Mouse (Mus musculus): ENCODE measurements around the gene Mef2d. TPM values are rescaled to one million over a fixed set of nuclear protein-coding genes. Genes with fewer than 3 reads are reported as not detected.

The Mef2d gene
- total RNA-seq, 2 experiments from 2014 or later = 174 to 196 TPM

DNA sequence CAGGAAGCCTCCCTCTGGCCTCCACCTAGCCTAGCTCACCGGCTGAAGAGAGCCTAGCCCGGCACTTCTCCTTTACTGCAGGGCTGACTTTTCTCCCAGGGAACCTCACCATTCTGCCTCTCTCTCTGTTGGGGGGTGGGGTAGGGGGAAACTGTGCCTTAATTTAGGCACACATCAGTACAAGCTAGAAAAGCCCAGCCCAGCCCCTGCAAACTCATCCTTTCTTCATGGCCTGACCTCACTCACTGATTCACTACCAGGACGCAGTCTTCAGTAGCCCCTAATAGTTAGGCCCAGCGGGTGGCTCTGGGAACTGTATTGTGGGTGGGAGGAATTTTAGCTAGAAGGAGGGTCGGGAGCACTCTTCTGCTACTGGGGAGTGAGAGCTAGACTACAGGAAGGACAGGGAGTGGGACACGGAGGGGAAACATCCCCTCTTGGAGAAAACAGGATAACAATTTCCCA lies 7.4 kb downstream of the Mef2d start:
- no peak for DNase-seq (ENCODE audit: low spot score)

DNA sequence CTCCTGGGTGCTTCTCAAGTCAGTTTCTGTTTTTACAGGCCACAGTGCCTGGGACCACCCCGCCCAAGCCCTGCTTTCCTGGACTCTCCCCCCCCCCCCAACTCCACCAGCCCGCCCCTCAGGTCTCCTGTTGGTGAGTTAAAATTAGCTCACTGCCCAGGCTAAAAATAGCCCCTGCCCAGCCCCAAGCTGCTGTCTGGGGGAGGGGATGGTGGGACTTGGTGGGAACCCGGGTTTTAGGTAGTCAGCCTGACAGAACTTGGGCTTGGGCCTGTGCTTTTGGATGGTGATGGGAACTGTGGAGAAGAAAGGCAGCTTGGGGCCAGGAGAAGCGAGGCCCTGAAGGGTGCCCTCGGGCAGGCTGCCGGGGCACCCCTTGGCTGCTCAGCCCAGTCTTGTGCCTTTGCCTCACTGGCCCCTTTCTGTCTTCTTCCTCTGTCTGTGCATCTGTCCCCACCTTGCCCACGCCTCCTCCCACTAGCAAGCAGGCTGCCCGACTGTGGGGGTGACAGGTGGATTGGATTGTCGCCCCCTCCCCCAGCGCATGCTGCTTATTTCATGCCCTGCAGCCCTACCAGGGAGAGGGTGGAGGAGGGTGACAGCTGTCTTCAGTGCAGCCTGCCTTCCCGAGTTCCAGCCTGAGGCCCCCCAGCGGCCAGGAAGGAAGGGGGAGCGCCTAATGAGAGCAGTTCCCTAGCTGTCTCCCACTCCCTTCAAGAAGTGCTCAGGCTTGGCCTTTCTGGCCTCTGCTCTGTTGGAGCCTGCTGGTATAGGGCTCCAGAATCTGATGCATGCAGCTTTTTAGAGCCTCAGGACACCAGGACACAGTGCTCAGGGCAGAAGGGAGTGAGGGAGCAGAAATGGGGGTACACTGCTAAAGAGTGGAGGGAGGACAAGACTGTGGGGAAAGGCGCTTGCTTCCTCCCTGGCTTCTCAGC lies 8.2 kb downstream of the Mef2d start:
- peak; percentile 75 for DNase-seq (ENCODE audit: low spot score)

DNA sequence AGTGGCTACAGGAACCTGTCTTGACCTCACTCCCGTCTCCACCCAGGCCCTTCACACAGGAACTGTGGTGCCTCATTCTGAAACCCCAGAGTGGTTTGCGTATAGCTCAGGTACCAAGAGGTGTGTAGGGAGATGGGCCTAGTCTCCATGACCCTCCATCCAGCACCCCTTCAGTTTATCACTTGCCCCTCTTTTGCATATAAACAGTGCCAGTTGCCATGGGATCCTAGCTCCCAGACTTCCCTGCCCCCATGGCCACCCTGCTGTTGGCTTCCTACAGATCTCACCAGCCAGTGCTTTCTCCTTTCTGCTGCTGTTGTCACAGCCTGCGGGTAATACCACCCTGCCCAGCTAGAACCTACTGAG lies 8.8 kb downstream of the Mef2d start:
- DNase-seq (ENCODE audit: low spot score) = no peak

DNA sequence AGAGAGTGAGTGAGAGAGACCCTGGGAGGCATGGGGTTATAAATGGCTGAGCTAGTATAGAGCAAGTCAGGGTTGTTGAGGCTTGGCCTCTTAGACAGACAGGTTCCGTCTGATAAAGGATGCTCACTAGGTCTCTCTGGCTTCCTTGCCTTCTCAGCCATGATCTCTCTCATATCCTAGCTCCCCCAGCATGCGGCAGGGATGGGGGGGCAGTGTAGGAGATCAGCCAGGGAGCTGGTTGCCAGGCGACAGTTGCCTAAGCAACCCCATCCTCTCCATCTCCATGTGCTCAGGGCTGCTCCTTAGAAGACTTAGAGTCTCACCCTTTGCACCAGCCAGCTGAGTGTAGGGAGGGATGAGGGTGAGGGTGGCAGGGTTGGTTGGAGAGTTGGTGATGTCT lies 9.9 kb downstream of the Mef2d start:
- no peak for DNase-seq (ENCODE audit: low spot score)

DNA sequence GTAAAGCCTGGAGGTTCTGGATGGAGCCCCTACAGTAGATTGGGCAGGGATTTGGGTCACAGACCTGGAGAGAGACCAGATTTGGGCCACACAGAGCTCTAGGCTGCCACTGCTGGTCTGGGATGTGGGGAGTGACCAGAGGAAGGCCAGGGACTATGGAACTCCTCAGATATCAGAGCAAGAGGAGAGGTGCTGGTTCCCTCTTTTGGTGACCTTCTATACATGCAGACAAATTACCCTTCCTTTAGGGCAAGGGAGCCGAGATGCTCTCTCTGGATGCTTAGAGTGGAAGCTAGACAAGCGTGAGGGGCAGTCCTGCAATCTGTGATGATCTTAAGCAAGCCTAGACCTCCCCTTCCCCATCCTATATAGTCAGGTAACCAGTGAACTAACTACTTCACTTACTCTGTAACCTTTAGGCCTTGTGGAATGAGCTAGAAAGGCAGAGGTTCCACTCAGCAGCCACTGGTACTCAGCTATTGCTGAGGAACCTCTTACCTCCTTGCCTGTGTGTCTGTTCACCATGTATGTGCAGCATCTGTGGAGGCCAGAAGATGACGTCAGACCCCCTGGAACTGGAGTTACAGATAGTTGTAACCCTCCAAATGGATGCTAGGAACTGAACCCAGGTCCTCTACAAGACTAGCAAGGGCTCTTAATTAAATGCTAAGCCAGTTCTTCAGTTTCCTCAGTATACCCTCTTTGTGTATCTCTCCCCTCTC lies 11.3 kb downstream of the Mef2d start:
- DNase-seq (ENCODE audit: low spot score) = no peak

DNA sequence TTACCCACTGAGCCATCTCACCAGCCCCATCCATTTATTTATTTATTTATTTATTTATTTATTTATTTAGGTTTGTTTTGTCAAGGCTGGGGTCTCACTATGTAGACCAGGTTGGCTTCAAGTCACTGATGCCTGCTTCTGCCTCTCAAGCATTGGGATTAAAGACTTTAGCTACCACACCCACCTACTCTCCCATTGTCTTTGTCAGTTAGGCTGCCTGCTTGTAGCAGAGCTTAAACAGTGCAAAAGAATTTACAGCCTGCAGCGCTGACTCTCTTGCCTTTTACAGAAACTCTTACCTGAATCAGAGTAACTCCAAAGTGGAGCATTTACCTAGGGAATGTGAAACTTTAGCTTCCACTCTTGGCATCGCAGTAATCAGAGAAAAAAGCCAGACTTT lies 12.1 kb downstream of the Mef2d start:
- no peak for DNase-seq (ENCODE audit: low spot score)

DNA sequence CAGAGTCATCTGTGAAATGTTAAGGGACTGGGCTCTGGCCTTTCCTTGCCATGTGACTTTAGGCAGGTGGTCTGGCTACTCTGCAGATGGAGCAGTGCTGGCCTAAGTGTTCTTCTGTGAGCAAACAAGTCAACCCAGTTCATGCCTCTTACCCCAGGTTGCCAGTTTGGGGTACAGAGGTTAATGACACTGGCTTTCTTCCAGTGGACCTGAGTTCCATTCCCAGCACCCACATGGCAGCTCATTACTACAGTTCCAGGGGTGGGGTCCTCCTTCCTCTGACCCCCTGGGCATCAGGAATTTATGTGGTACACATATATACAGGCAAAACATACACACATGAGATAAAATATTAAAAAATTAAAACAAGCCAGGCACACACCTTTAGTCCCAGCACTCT lies 14.6 kb downstream of the Mef2d start:
- no peak for DNase-seq (ENCODE audit: low spot score)

DNA sequence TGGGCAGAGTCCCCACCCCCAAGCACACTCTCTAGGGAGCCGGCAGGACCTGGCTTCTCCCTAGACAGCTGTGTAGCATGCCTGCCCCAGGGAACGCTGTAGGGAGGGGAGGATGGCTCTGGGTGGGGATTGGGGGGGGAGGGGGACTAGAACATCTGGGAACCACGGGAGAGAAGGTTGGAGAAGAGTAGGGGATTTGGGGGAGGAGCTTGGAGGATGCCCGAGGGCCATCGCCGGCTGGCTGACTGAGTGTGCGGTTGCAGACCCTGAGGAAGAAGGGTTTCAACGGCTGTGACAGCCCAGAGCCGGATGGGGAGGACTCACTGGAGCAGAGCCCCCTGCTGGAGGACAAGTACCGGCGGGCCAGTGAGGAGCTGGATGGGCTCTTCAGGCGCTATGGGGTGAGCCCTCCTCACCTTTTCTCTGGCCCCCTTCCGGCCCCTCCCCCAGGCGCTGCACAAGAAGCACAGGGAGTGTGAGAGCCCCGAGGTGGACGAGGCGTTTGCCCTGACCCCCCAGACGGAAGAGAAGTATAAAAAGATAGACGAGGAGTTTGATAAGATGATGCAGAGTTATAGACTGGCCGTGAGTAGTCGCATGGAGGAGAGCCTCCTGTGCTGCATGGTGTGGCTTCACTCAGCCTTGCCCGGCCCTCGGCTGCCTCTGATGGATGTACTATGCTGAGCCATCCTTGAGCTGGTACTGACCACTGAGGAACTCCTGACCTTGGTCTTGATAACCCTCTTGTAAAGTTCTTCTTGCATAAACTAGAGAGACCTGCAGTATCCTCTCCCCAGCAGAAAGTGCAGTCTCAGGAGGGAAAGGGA lies 15.8 kb downstream of the Mef2d start:
- DNase-seq (ENCODE audit: low spot score) = no peak

DNA sequence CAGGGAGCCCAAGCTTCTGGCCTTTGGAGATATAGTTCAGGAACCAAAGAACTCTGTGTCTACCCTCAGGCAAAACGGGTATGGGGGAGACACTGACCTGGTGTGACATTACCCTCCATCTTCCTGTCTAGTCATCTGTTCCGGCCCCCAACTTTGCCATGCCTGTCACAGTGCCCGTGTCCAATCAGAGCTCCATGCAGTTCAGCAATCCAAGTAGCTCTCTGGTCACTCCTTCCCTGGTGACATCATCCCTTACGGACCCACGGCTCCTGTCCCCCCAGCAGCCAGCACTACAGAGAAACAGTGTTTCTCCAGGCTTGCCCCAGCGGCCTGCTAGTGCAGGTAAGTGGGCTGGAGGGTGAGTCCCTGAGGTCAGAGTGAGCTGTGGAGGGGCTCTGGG lies 16.8 kb downstream of the Mef2d start:
- no peak for DNase-seq (ENCODE audit: low spot score)

DNA sequence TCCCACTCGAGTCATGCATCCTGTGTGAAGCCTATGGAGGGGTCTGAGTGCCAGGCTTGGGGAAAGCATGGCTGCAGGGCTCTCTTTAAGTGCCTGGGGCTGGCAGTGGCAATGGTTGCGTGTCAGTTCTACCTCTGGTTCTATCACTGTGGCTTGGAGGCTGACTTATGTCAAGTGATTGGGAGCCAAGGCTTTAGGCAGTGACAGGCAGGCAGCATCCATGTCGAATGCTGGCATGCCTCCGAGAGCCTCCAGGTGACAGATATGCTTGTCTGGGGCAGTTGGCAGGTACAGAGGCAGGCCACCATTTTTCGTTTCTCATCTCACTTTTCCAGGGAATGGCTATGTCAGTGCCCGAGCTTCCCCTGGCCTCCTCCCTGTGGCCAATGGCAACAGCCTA lies 18.7 kb downstream of the Mef2d start:
- DNase-seq (ENCODE audit: low spot score) = no peak

DNA sequence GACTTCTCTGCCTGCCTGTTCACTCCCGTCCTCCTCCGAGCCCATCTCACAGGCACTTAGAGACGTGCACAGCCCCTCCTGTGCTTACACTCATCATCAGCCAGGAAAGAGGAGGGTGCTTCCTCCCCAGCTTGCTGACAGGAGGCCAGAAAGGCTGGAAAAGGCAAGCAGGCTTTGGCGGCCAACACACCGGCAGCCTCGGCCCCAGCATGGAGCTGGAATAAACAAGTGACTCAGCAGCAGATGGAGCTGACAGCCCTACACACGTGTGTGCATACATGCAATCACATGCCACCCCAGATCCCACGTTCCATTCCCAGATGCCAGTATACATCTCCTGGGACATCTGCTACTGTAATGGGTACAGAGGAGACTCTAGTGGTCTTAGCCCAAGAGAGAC lies 20.1 kb downstream of the Mef2d start:
- peak; percentile 89 for DNase-seq (ENCODE audit: low spot score)

DNA sequence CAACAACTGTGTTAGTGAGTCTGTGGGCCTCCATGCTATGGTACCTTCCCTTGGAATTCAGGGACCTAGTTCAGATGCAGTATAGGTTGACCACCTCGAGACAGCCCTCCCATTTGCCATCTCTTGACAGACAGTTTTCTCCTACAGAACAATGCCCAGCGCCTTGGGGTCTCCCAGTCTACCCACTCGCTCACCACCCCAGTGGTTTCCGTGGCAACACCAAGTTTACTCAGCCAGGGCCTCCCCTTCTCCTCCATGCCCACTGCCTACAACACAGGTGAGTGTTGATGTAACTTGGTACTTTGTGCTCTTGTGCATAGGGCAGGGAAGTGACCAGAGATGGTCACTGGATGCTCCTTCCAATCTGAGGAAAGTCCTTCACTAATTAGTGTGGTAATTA lies 20.6 kb downstream of the Mef2d start:
- DNase-seq (ENCODE audit: low spot score) = no peak

DNA sequence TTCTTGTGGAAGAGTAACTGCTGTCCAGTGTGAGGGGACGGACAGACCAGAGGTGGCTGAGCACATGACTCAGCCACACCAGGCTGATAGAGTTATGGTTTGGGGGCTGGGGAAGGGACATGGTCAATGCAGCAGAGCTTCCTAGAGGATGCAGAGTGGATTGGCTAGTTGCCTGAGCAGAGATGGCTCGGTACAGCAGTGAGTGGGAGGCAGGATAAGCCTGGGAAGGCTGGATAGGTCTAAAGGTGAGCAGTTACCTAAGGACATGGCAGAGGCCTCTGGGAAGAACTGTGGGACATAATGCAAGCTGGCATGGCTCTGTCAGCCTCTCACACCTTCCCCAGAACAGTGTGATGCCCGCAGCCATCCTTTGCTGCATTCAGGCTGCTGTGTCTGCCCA lies 21.7 kb downstream of the Mef2d start:
- DNase-seq (ENCODE audit: low spot score) = no peak

DNA sequence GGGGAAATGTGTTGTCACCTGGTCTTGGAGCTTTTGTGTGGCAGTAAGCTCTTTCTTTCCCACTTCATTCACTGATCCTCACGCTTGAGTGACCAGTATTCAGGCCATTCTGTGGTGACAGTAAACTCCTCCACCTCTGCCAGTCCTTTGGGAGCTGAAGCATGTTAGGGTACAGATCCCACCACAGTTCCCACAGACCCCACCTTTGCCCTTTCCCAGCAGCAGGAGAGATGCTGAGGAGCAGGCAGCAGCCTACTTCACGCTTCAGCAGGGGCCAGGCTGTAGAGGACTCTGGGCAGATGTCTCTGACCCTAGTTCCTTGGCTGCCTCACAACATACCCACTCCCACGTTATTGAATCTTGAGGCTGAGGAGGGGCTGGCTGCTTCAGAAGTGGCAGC lies 22.1 kb downstream of the Mef2d start:
- no peak for DNase-seq (ENCODE audit: low spot score)

DNA sequence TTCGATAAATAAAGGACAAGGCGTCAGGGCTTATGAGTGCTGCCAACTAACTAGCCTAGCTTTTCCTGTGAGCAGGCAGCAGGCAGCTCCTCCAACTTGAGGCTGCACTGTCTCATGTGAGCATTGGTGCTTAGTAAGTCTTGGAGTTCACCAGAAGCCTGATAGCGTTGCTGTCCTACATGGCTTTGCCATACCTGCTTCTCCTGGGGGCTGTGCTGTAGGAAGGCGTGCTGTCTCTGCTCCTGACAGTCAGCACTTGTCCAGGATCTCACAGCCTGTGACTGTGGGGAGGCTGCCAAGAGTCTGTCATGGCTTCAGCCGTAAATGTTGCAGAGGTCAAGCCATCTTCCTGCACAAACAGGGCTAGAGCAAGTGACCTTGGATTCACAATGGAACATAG lies 23.9 kb downstream of the Mef2d start:
- peak; percentile 56 for DNase-seq (ENCODE audit: low spot score)

DNA sequence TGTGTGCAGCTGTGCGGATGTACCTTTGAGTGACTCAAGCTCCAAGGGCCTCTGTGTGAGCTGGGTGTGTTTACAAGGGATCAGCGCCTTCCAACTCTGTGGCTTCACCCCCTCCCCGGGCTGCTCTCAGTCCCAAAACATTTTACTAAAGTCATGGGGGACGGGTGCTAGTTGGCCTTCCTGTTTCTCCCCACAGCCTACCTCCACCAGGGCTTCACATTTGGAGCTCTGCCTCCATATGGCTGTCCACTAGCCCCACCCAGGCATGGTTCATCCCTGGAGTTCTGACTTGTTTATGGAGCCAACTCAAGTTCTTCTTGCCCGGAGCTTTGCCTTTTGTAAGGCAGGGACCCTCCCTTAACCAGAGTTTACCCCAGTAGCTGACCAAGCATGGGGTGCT lies 28.2 kb downstream of the Mef2d start:
- peak; percentile 2 for DNase-seq (ENCODE audit: low spot score)

DNA sequence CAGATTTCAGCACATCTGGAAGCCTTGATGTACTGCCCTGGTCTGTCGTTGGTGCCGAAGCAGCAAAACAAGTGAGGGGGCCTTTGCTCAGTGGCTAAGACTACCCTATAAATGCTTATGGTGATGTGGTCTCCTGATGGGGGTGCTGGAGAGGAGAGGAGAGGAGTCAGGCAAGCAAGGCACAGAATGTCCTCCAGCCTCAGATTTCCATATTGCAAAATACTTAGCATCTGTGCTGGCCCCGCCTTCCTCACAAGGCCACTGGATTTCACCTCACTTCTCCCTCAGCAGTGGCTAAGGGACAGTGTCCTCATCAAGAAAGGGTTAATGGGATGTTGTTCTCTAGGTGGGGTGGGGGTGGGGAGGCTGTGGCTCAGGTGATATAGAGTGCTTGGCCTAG lies 30.3 kb downstream of the Mef2d start:
- no peak for DNase-seq (ENCODE audit: low spot score)

DNA sequence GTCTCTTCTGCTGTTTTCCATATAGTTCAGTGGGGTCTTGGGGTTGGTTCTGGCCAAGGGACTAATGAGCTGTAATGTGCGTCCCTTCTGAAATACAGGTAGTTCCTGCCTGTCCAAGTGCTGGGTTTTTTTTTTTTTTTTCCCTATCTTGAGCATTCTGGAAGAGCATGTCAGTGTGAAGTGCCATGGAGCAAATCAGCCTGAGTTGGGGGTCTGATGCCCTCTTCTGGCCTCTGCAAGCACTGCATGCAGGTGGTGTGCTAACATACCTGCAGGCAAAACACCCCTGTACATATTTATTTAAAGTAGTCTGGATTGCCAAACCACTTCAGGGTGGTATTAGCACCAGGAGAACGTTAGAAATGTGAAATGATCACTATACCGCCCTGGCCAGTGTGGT lies 31.2 kb downstream of the Mef2d start:
- peak; percentile 71 for DNase-seq (ENCODE audit: low spot score)

DNA sequence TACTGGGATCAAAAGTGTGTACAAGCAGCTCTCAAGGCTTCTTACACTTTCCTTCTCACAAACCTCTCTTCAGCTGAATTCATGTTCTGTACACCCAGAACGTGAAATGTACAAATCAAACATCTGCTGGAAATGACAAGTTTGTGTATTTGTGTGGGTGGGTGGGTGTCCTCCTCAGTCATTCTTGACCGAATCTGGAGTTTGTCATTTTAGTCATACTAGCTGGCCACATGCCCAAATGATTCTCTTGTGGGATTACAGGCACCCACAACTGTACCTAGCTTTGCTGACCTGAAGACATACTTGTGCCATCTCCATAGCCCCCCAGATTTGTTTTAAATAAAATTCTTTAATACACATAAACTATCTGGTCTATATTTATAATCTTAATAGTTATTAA lies 32.7 kb downstream of the Mef2d start:
- DNase-seq (ENCODE audit: low spot score) = no peak

DNA sequence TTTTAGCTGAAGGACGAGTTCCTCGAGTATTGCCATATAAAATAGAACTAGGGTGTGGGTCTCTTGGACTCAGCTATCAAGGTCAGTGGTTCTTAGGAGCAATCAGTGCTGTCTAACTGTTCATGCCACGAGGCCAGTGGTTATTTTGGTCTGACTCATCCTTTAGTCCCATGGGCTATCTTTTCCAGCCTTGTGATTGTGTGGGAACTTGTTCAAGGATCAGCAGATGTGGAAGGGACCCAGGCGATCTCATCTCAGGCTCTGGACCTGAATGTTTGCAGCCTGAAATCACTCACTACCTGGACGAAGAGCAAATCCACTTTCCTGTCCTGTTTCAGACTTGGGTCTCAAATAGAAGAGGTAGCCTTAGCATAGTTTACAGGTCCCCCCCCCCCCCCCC lies 34.9 kb downstream of the Mef2d start:
- DNase-seq (ENCODE audit: low spot score) = peak; percentile 80

DNA sequence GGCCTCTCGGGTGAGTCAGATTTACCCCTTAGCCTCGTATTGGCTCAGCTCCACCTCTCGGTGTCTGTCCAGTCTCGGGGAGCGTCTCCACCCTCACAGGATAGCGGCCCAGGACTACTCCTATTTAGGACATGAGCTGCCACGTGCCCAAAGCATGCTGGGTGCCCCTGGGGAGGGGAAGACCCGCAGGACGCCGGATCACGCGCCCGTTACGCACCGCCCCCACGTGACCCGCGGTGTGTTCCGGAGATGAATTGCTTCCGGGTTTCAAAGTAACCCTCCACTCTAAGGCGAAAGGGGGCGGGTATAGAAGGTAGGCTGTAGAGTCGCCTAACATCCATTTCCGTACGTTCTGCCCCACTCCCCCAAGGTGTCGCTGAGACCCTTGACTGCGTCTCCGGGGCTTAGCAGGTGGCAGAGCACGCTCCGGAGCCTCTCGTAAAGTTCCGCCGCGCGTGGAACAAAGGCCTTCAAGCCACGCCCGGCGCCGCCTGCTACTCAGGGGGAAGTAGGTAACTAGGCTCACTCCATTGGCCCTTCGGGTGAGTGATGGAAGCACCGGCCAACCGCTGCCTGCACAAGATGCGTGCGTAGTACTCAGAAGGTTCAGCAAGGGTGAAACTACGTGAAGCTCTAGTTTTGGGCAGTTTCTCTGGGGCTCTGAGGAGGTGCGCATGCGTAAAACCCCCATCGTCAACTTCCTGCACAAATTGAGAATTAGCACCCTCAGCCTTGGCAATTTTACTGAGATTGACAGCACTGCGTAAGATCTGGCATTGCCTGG lies 35.6 kb downstream of the Mef2d start:
- peak; percentile 99 for DNase-seq (ENCODE audit: low spot score)
